Mouse (Mus musculus): Measurements from ENCODE around the gene Ghitm.

- TF ChIP-seq POLR2A (IDR thresholded peaks at IDR 0.05; ENCODE audit: extremely low read depth, insufficient read depth, low read length) (no peak), CTCF (IDR thresholded peaks at IDR 0.05; ENCODE audit: low read depth, low read length) (no peak)
These were observed 49.8 kb upstream of the Ghitm start for GRCm38 (mm10) chr14:37184871-37185270.

Measured in liver, adult 2 months (tissue).